Mouse (Mus musculus) brain, embryonic 14.5 days (tissue): ENCODE measurements around the gene Nynrin.

Experiments
- CTCF ChIP-seq: fragments of 200-500 bp; IDR thresholded peaks from 2 replicates; pipeline ENCODE4 v1.5.1; 2012; ENCODE audit warnings: inconsistent platforms, mild to moderate bottlenecking, moderate library complexity, borderline replicate concordance; ENCODE audit not compliant: insufficient read depth, insufficient read length; ENCODE audit errors: extremely low read depth
- POLR2A ChIP-seq: fragments of 200-500 bp; IDR thresholded peaks from 2 replicates; pipeline ENCODE4 v1.6.1; 2012; ENCODE audit warnings: mild to moderate bottlenecking, inconsistent platforms, borderline replicate concordance; ENCODE audit not compliant: poor library complexity, insufficient read depth, insufficient read length, severe bottlenecking; ENCODE audit errors: extremely low read depth

- TF ChIP-seq CTCF (no peak), POLR2A (no peak)
Observed at GRCm38 (mm10) chr14:55845506-55846294, 8.1 kb upstream of the Nynrin start.
